Mouse (Mus musculus): ENCODE results near the gene Tppp3. TPM values are rescaled to one million over a fixed set of nuclear protein-coding genes. Genes with fewer than 3 reads are reported as not detected.

Gene Tppp3
- 10 to 100 TPM; 24.0 to 43.0 TPM for total RNA-seq (2021)
- long read RNA-seq, experiment 1, transcript Tppp3-201 (4 exons, 1,127 nt) = major isoform, 10 of 11 reads
- long read RNA-seq, experiment 1, partial matches to known transcripts = 0 of 11 reads
- long read RNA-seq, experiment 1, other reads (novel, unspliced or antisense) = 1 of 11 reads
- long read RNA-seq, experiment 2, transcript Tppp3-201 (4 exons, 1,127 nt) = major isoform, 25 of 28 reads
- long read RNA-seq, experiment 2, partial matches to known transcripts = 0 of 28 reads
- long read RNA-seq, experiment 2, other reads (novel, unspliced or antisense) = 2 of 28 reads

GRCm38 (mm10) chr8:105471314-105472015 lies at the start of gene Tppp3:
TSS of gene Tppp3 (minus strand) at chr8:105471526.
- DNase-seq (ENCODE audit: low spot score in 2 of 2) = peak; percentile 79 to 84

- DNase-seq (ENCODE audit: low spot score in 2 of 2) = no peak
Measured at GRCm38 (mm10) chr8:105521061-105521460, 49.7 kb upstream of the Tppp3 start.

- no peak for DNase-seq (ENCODE audit: low spot score in 2 of 2)
Measured at GRCm38 (mm10) chr8:105520521-105520920, 49.2 kb upstream of the Tppp3 start.

- no peak for DNase-seq (ENCODE audit: low spot score in 2 of 2)
Measured at GRCm38 (mm10) chr8:105519591-105519990, 48.3 kb upstream of the Tppp3 start.

GRCm38 (mm10) chr8:105518436-105519313 lies 47.3 kb upstream of the Tppp3 start, which contains the start of gene Hsd11b2:
TSS of gene Hsd11b2 (plus strand) at chr8:105518755.
- peak; percentile 32 to 42 for DNase-seq (ENCODE audit: low spot score in 2 of 2)

GRCm38 (mm10) chr8:105517346-105517745 lies 46.0 kb upstream of the Tppp3 start:
- no peak for DNase-seq (ENCODE audit: low spot score in 2 of 2)

GRCm38 (mm10) chr8:105516018-105516645 lies 44.8 kb upstream of the Tppp3 start:
- peak; percentile 73 for DNase-seq (ENCODE audit: low spot score in 2 of 2)

GRCm38 (mm10) chr8:105514656-105515055 lies 43.3 kb upstream of the Tppp3 start:
- peak in 1 of 2 experiments; percentile 51 for DNase-seq (ENCODE audit: low spot score in 2 of 2)

- DNase-seq (ENCODE audit: low spot score in 2 of 2) = no peak
Measured at GRCm38 (mm10) chr8:105514194-105514593, 42.9 kb upstream of the Tppp3 start.

- DNase-seq (ENCODE audit: low spot score in 2 of 2) = no peak
Measured at GRCm38 (mm10) chr8:105509997-105510735, 38.8 kb upstream of the Tppp3 start.

GRCm38 (mm10) chr8:105508758-105509157 lies 37.4 kb upstream of the Tppp3 start:
- DNase-seq (ENCODE audit: low spot score in 2 of 2) = no peak

- DNase-seq (ENCODE audit: low spot score in 2 of 2) = no peak
Measured at GRCm38 (mm10) chr8:105506977-105507376, 35.7 kb upstream of the Tppp3 start.

GRCm38 (mm10) chr8:105504617-105505016 lies 33.3 kb upstream of the Tppp3 start:
- no peak for DNase-seq (ENCODE audit: low spot score in 2 of 2)

GRCm38 (mm10) chr8:105499787-105500186 lies 28.5 kb upstream of the Tppp3 start:
- DNase-seq (ENCODE audit: low spot score in 2 of 2) = no peak

GRCm38 (mm10) chr8:105496439-105497180 lies 25.3 kb upstream of the Tppp3 start, which contains the start of gene Zdhhc1:
TSS of gene Zdhhc1 (minus strand) at chr8:105496902.
- peak; percentile 90 to 95 for DNase-seq (ENCODE audit: low spot score in 2 of 2)

GRCm38 (mm10) chr8:105495350-105496302 lies 24.3 kb upstream of the Tppp3 start:
- no peak for DNase-seq (ENCODE audit: low spot score in 2 of 2)

GRCm38 (mm10) chr8:105494566-105494965 lies 23.2 kb upstream of the Tppp3 start:
- no peak for DNase-seq (ENCODE audit: low spot score in 2 of 2)

- no peak for DNase-seq (ENCODE audit: low spot score in 2 of 2)
Measured at GRCm38 (mm10) chr8:105493495-105493894, 22.2 kb upstream of the Tppp3 start.

All from adrenal gland, adult 18-20 months (tissue).